Mouse (Mus musculus) testis, adult 2 months (tissue): ENCODE measurements around the gene Hist1h3d. TPM values are rescaled to one million over a fixed set of nuclear protein-coding genes. Genes with fewer than 3 reads are reported as not detected.
"Not testable (repeated sequence)": the region's sequence is repeated elsewhere in the genome, so short reads cannot be mapped to it uniquely, and the experiment has no call there.

Source experiments
- H3K27ac ChIP-seq: fragments of 200-500 bp; 2 replicates; pipeline ENCODE4 v1.5.1; 2012; ENCODE audit warnings: low read depth, low read length; ENCODE audit not compliant: control insufficient read depth, insufficient read depth
- H3K27me3 ChIP-seq: fragments of 200-500 bp; 2 replicates; pipeline ENCODE4 v1.6.1; 2012; ENCODE audit warnings: mild to moderate bottlenecking, low read length, moderate library complexity; ENCODE audit not compliant: control insufficient read depth, insufficient read depth
- H3K36me3 ChIP-seq: fragments of 200-500 bp; 2 replicates; pipeline ENCODE4 v1.6.1; 2012; ENCODE audit warnings: mild to moderate bottlenecking, low read length; ENCODE audit not compliant: control insufficient read depth, insufficient read depth
- H3K4me1 ChIP-seq: fragments of 200-500 bp; 2 replicates; pipeline ENCODE4 v1.6.1; 2012; ENCODE audit warnings: low read length; ENCODE audit not compliant: control insufficient read depth, insufficient read depth
- H3K4me3 ChIP-seq: fragments of 200-500 bp; 2 replicates; pipeline ENCODE4 v1.5.1; 2012; ENCODE audit warnings: low read depth, mild to moderate bottlenecking, low read length, moderate library complexity, mixed read lengths; ENCODE audit not compliant: control insufficient read depth
- CTCF ChIP-seq: fragments of 200-500 bp; IDR thresholded peaks from 2 replicates; pipeline ENCODE4 v1.5.1; 2012; ENCODE audit warnings: low read depth, mild to moderate bottlenecking, inconsistent platforms, low read length, moderate library complexity; ENCODE audit not compliant: control insufficient read depth, insufficient read depth, insufficient replicate concordance
- POLR2A ChIP-seq: fragments of 200-500 bp; IDR thresholded peaks from 2 replicates; pipeline ENCODE4 v1.6.1; 2012; ENCODE audit warnings: low read depth, mild to moderate bottlenecking, inconsistent platforms, low read length, moderate library complexity; ENCODE audit not compliant: control insufficient read depth
- polyA plus RNA-seq: library from polyadenylated mRNA; depleted of rRNA; stranded (reverse); fragments of >200 nt; gene quantifications from 2 replicates; pipeline ENCODE4 v1.2.3, GENCODE M21; 2012

Gene Hist1h3d
- polyA plus RNA-seq, 1 experiment: 0.98 TPM

GRCm38 (mm10) chr13:23530901-23531875, 44.4 kb upstream of the Hist1h3d start, which contains the start of gene Hist1h4h:
TSS of gene Hist1h4h (plus strand) at chr13:23531050.
- H3K36me3 ChIP-seq: no peaks in the 10 kb centered on the region
- H3K4me1 ChIP-seq: peaks cover 7% of the 10 kb centered on the region
- TF ChIP-seq CTCF: no peak
- peak; percentile 83 for TF ChIP-seq POLR2A
- H3K27me3 ChIP-seq: no peaks in the 10 kb centered on the region
- H3K4me3 ChIP-seq: peak within 1 kb of the TSS; percentile 79
- H3K27ac ChIP-seq: peak within 1 kb of the TSS; percentile 99

DNA sequence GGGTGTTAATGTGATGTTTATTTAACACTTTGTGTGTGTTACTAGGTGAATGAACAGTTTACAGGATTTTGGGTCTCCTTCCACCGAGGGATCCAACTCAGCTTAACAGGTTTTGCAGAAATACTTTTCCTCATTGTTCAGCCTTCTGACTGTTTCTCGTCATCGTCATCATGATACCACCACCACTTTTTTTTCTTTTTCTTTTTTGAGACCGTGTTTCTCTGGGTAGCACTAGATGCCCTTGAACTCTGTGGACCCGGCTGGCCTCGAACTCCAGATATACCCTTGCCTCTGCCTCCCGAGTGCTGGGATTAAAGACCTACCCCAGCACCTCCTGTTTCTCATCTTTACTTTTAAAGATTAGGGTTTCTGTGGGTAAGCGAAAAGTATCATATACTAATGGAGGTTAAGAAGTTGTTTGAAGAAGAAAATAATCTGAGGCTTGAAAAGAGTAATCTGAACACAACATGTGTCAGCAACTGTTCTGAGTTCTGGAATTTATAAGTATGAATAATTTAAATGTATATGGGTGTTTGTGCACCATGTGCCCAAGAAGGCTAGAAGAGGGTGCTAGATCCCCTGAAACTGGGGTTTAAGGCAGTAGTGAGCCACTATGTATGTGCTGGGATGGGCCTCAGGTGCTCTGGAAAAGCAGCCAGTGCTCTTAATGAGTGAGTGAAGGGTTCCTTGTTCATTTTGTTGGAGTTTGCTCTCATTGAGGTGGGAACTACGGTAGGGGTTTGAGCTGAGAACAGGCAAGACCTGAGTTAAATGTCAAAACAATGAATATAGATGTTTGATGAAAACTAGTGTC, 43.1 kb upstream of the Hist1h3d start:
- Histone ChIP-seq H3K4me1 (peaks cover 7% of the 10 kb centered on the region), H3K27ac (peak overlapping the region; percentile 39), H3K27me3 (no peaks in the 10 kb centered on the region), H3K36me3 (no peaks in the 10 kb centered on the region), H3K4me3 (no peak overlapping the region)
- TF ChIP-seq CTCF (no peak), POLR2A (no peak)

- H3K27ac ChIP-seq, H3K4me1 ChIP-seq, H3K36me3 ChIP-seq, H3K27me3 ChIP-seq: not testable (repeated sequence)
- H3K4me3 ChIP-seq: peak within 1 kb of the TSS; percentile 50; the same call in 1 of the 2 replicates
Observed at GRCm38 (mm10) chr13:23533560-23534367, 41.8 kb upstream of the Hist1h3d start, which contains the start of gene Hist1h2af. TSS of gene Hist1h2af (plus strand) at chr13:23533906.

DNA sequence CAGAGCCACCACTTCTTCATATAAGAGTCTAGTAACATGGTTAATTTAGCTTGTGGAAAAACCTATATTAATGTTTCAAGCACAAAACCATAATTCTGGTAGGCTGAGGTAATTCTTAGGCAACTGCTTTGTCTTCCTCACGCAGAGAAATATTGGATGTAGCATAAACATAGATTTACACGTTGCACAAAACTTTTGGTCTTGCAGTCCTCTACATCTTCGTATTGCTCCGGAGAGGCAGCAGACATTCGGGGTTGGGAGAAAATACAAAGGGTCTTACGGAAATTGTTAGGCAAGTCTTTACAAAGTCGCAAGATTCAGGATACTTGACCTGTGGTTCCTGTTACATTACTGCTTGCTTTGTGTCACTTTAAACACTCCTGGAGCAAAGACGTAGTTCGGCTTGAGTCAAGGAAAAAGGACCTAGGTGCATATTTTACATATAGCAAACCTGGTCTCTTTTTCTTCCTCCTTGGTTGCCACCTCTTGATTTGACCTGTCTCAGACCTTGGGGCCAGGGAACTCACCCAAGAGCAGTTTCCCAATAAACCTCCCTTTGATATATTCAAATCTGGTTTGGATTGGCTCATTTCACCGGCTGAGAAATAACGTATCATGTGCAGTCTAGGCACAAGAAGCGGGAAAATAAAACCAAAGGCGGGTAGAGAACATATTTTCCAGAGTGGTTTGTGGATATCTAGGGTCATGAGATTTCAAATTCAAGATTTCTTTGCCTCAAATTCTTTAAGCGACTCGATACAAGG, 41.0 kb upstream of the Hist1h3d start:
- Histone ChIP-seq H3K36me3 (no peaks in the 10 kb centered on the region), H3K27ac (no peak overlapping the region), H3K4me3 (no peak overlapping the region; the same call in 1 of the 2 replicates), H3K4me1 (peaks cover 7% of the 10 kb centered on the region), H3K27me3 (no peaks in the 10 kb centered on the region)
- TF ChIP-seq POLR2A (no peak), CTCF (no peak)

- H3K4me3 ChIP-seq: peak within 1 kb of the TSS; percentile 38
- peak; percentile 43; the same call in 1 of the 2 replicates for TF ChIP-seq POLR2A
Observed at GRCm38 (mm10) chr13:23535137-23536075, 40.2 kb upstream of the Hist1h3d start, which contains the start of gene Hist1h3g. TSS of gene Hist1h3g (plus strand) at chr13:23535422.

More at GRCm38 (mm10) chr13:23535137-23536075, 40.2 kb upstream of the Hist1h3d start, which contains the start of gene Hist1h3g:
- not testable (repeated sequence) for H3K27me3 ChIP-seq, H3K36me3 ChIP-seq, H3K4me1 ChIP-seq, H3K27ac ChIP-seq
